Mouse (Mus musculus) intestine, embryonic 14.5 days (tissue): ENCODE results near the gene Mypn. TPM values are rescaled to one million over a fixed set of nuclear protein-coding genes. Genes with fewer than 3 reads are reported as not detected.

ENCODE experiments used
- ATAC-seq: fragments of 200-750 bp; cut with Nextera tagmentation; replicated peaks from 2 replicates; pipeline ENCODE4 v1.8.0; 2017; ENCODE audit warnings: low read depth, moderate number of reproducible peaks, moderate TSS enrichment, moderate library complexity; ENCODE audit not compliant: low FRiP score, low TSS enrichment
- DNase-seq: peaks from one replicate; pipeline ENCODE4 v3.0.0-alpha.2; 2018; ENCODE audit warnings: low spot score
- H3K27ac ChIP-seq: fragments of 300-500 bp; sonication (generic); 2 replicates; pipeline ENCODE4 v1.5.1; 2014; ENCODE audit warnings: low read depth, mild to moderate bottlenecking, control low read depth
- H3K27me3 ChIP-seq: fragments of 300-500 bp; sonication (generic); replicated peaks from 2 replicates; pipeline ENCODE4 v1.6.1; 2014; ENCODE audit warnings: low read length, control low read depth; ENCODE audit not compliant: control insufficient read depth, insufficient read depth
- H3K36me3 ChIP-seq: fragments of 300-500 bp; sonication (generic); 2 replicates; pipeline ENCODE4 v1.6.1; 2014; ENCODE audit warnings: low read length, control low read depth; ENCODE audit not compliant: control insufficient read depth, insufficient read depth
- H3K4me1 ChIP-seq: fragments of 300-500 bp; sonication (generic); replicated peaks from 2 replicates; pipeline ENCODE4 v1.6.1; 2014; ENCODE audit warnings: low read length, control low read depth, mixed read lengths; ENCODE audit not compliant: control insufficient read depth, insufficient read depth
- H3K4me2 ChIP-seq: fragments of 300-500 bp; sonication (generic); 2 replicates; pipeline ENCODE4 v1.6.1; 2014; ENCODE audit warnings: low read length
- H3K4me3 ChIP-seq: fragments of 300-500 bp; sonication (generic); 2 replicates; pipeline ENCODE4 v1.5.1; 2014; ENCODE audit warnings: low read depth, low read length, control low read depth, mixed read lengths
- H3K9ac ChIP-seq: fragments of 300-500 bp; sonication (generic); 2 replicates; pipeline ENCODE4 v1.6.1; 2014; ENCODE audit warnings: mild to moderate bottlenecking, low read length
- H3K9me3 ChIP-seq: fragments of 300-500 bp; sonication (generic); 2 replicates; pipeline ENCODE4 v1.6.1; 2016; ENCODE audit warnings: low read length, control low read depth; ENCODE audit not compliant: control insufficient read depth
- WGBS: fragments of 180-500 bp; shearing (Covaris S2); extraction: QIAGEN DNeasy Blood & Tissue Kit; methylation state at CpG from one replicate; pipeline ENCODE4 v1.1.7; 2014; 5-methylcytosine and 5-hydroxymethylcytosine counted together
- polyA plus RNA-seq: library from polyadenylated mRNA; unstranded; fragments of >200 nt; fragmentation: Nextera tagmentation; extraction: Ambion mirVana; gene quantifications from 2 replicates; pipeline ENCODE4 v1.2.1, GENCODE M21; 2014

The Mypn gene
- polyA plus RNA-seq, 1 experiment from 2014 or later: not detected

DNA sequence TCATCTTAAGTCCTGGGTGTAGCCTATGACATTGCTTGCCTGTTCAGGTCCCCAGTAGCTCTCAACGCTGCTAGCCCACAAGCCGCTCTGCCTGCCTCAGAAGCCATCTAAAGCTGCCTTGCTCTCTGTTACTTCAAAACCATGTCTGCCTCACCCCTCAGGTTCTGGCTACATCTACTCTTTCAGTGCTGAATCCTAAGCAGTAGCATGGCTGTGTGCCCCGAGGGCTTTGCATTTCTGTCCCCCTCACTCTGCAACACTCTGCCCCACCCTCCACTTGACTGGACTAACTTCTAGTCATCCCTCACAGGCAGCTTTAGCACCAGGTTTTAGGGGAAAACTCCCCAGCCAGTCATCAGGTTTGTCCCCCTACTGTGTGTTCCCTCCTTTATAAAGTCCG lies 19.3 kb downstream of the Mypn start:
- H3K27me3 ChIP-seq: no peaks in the 10 kb centered on the region
- no peak for DNase-seq
- no peaks in the 10 kb centered on the region for H3K9me3 ChIP-seq
- no peaks in the 10 kb centered on the region for H3K36me3 ChIP-seq
- no peak overlapping the region for H3K4me3 ChIP-seq
- no peak overlapping the region for H3K27ac ChIP-seq
- no peaks in the 10 kb centered on the region for H3K4me1 ChIP-seq
- no peak overlapping the region for H3K9ac ChIP-seq
- no peak for ATAC-seq
- H3K4me2 ChIP-seq: no peak overlapping the region
- 83% methylated on average over 4 of the region's 4 CpGs for WGBS

DNA sequence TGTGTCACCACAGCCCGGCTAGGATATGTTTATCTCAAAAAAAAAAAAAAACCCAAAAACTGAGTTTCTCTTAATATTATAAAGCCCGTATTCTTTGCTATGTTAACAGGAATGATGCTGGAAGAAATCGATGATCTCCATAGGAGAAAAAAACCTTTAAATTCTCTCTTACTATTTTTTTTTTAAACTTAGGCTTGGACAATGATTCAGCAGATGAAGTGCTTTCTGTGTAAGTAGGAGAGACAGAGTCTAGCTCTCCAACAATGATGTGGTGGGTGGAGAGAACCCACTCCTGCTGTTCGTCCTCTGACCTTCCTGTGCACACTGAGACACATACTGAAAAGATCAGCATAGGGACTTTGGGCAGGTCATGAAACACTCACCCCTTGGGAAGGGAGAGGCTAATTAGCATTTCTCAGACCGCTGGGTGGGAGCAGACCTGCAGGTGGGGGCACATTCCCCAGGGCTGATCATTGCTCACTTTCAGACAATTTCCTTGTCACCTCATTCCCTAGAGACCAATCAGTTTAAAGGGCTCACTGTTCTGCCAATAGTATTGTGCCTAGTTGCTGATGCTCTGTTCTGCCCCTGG lies 21.5 kb downstream of the Mypn start:
- WGBS: 79% methylated on average over 5 of the region's 5 CpGs
- no peak overlapping the region for H3K4me3 ChIP-seq
- H3K36me3 ChIP-seq: no peaks in the 10 kb centered on the region
- no peak overlapping the region for H3K4me2 ChIP-seq
- H3K9ac ChIP-seq: no peak overlapping the region
- no peak overlapping the region for H3K27ac ChIP-seq
- DNase-seq (no peak), ATAC-seq (no peak)
- no peaks in the 10 kb centered on the region for H3K9me3 ChIP-seq
- H3K27me3 ChIP-seq: no peaks in the 10 kb centered on the region
- H3K4me1 ChIP-seq: no peaks in the 10 kb centered on the region

DNA sequence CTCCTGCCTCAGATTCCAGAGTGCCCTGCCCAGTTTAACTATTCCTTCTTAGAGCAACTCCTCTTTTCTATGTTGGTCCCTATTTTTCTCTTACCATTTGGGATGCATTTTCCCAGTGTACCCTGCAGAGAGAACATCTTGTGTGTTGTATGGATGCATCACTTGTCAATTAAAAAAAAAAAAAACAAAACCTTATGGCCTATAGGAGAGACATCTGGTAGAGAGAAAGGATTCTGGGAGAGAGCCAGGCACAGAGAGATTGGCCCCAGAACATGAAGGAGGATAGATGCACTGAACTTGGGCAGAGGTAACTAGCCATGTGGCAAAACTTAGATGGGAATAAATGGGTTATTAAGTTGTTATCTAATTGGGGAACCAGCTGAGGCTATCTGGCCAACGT lies 22.6 kb downstream of the Mypn start:
- ATAC-seq (no peak), DNase-seq (no peak)
- Histone ChIP-seq H3K9me3 (no peaks in the 10 kb centered on the region), H3K36me3 (no peaks in the 10 kb centered on the region), H3K27me3 (no peaks in the 10 kb centered on the region), H3K27ac (no peak overlapping the region), H3K4me2 (no peak overlapping the region), H3K9ac (no peak overlapping the region), H3K4me3 (no peak overlapping the region), H3K4me1 (no peaks in the 10 kb centered on the region)
- WGBS: 58% methylated on average over 1 of the region's 1 CpGs

DNA sequence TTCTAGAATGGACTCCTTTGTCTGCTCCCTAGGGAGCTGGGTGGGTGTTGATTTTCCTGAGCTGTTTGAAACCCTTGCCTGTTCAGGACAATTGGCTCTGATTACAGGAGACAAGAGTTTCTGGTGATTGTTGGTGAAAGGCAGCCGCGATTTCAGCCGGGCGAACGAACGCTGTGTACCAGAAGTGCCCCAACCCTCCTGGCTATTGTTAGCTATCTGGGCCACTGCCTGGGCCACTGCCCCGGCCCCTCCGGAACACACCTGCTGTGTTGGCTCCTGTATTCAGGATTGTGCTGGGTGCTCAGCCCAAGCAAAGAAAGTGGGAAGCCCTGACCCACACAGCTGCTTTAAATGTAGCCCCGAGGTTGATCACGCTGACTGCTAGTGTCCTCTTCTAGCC lies 24.2 kb downstream of the Mypn start:
- ATAC-seq (no peak), DNase-seq (no peak)
- Histone ChIP-seq H3K4me1 (no peaks in the 10 kb centered on the region), H3K9me3 (no peaks in the 10 kb centered on the region), H3K4me2 (no peak overlapping the region), H3K36me3 (no peaks in the 10 kb centered on the region), H3K27ac (no peak overlapping the region), H3K27me3 (no peaks in the 10 kb centered on the region), H3K4me3 (no peak overlapping the region), H3K9ac (no peak overlapping the region)
- WGBS: 86% methylated on average over 10 of the region's 10 CpGs

DNA sequence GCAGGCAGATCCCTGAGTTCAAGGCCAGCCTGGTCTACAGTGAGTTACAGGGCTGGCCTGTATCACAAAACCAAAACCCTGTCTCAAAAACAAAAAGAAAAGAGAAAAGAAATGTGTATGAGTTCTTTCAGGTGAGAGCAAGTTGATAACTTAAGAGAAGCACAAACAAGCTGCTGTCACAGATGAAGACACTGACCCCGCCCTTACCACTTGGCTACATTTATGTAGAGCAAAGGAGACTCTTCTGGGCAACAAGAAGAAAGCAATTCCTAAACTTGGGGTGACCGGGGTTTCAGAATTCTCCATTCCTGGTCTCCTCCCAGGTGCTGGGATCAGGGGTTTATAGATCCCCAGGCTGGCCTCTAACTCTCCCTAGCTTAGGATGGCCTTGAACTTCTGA lies 25.4 kb downstream of the Mypn start:
- WGBS: 93% methylated on average over 2 of the region's 2 CpGs
- Histone ChIP-seq H3K9me3 (no peaks in the 10 kb centered on the region), H3K4me3 (no peak overlapping the region), H3K4me1 (no peaks in the 10 kb centered on the region), H3K27me3 (no peaks in the 10 kb centered on the region), H3K4me2 (no peak overlapping the region), H3K9ac (no peak overlapping the region), H3K27ac (no peak overlapping the region), H3K36me3 (no peaks in the 10 kb centered on the region)
- ATAC-seq: no peak
- no peak for DNase-seq

DNA sequence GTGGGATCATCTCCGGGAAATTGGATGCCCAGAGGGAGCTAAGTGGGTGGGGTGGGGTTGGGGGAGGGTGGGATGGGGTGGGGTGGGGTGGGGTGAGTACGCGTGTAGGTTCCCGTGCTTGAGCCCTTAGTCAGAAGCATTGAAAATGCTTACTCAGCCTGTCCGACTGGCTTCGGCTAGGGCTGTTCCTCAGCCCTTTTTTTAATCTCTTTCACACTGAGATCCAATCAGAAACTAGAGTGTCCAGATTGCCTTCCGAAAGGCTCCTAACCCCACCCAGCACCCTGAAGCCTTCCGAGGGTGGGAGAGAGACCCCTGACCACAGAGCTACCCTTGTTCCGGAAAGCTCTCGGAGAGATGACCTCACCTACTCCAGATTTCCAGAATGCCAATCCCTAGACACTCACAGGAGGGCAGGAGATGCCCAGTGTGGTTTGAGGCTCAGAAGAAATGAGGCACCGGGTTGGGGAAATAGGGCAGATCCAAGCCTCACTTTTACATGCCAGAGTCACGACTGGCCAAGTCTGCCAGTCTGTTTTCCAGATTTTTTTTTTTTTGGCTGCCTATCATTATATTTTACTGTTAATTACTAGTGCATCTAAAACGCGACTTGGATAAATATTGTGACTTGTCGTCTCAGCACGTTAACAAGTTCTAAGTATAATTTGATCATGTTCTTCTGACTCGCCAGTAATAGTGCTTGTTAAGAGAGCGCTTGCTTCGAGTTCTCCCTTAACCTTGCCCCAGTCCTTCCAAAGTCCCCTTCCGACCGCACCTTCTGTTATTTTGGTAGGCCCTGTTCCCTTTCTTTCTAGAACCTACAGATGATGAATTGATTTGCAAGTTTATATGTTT lies 26.2 kb downstream of the Mypn start:
- ATAC-seq (no peak), DNase-seq (no peak)
- Histone ChIP-seq H3K27me3 (no peaks in the 10 kb centered on the region), H3K4me2 (no peak overlapping the region), H3K27ac (no peak overlapping the region), H3K4me1 (no peaks in the 10 kb centered on the region), H3K4me3 (no peak overlapping the region), H3K9me3 (no peaks in the 10 kb centered on the region), H3K36me3 (no peaks in the 10 kb centered on the region), H3K9ac (no peak overlapping the region)
- WGBS: 69% methylated on average over 21 of the region's 21 CpGs

- no peak overlapping the region for H3K4me2 ChIP-seq
Observed at GRCm38 (mm10) chr10:63176471-63176931, 27.3 kb downstream of the Mypn start.

GRCm38 (mm10) chr10:63172089-63172488 lies 31.7 kb downstream of the Mypn start:
- H3K4me2 ChIP-seq: no peak overlapping the region
- H3K27ac ChIP-seq: no peak overlapping the region
- ATAC-seq: no peak
- 71% methylated on average over 3 of the region's 3 CpGs for WGBS
- no peak overlapping the region for H3K9ac ChIP-seq
- DNase-seq: no peak
- no peaks in the 10 kb centered on the region for H3K4me1 ChIP-seq
- no peak overlapping the region for H3K4me3 ChIP-seq
- no peaks in the 10 kb centered on the region for H3K36me3 ChIP-seq
- H3K27me3 ChIP-seq: no peaks in the 10 kb centered on the region
- no peaks in the 10 kb centered on the region for H3K9me3 ChIP-seq

More at GRCm38 (mm10) chr10:63176471-63176931, 27.3 kb downstream of the Mypn start:
- Histone ChIP-seq H3K4me1 (no peaks in the 10 kb centered on the region), H3K9me3 (no peaks in the 10 kb centered on the region), H3K36me3 (no peaks in the 10 kb centered on the region), H3K4me3 (no peak overlapping the region), H3K27me3 (no peaks in the 10 kb centered on the region), H3K27ac (no peak overlapping the region), H3K9ac (no peak overlapping the region)
- no peak for ATAC-seq
- DNase-seq: no peak
- 86% methylated on average over 8 of the region's 8 CpGs for WGBS

DNA sequence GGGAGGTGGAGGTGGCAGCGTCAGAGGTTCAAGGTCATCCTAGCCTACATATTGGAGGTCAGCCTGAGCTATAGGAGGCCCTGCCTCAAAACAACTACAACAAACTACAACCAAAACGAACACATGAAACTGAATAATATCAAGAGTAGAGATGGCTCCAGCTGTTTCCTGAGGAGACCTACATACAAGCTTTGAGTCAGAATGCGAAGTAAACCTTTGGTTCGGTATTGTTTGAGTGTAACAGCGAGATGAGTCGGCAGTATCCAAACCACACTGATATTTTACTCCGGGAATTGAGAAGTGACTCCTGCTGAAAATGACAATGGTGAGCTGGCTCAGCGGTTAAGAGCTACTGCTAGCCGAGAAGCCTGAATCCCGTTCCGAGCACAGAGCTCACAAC lies 34.2 kb downstream of the Mypn start:
- WGBS: 88% methylated on average over 11 of the region's 11 CpGs
- Histone ChIP-seq H3K4me1 (no peaks in the 10 kb centered on the region), H3K4me3 (no peak overlapping the region), H3K9me3 (no peaks in the 10 kb centered on the region), H3K27ac (no peak overlapping the region), H3K4me2 (no peak overlapping the region), H3K9ac (no peak overlapping the region), H3K27me3 (no peaks in the 10 kb centered on the region), H3K36me3 (no peaks in the 10 kb centered on the region)
- ATAC-seq (no peak), DNase-seq (no peak)
